Mouse (Mus musculus) intestine, embryonic 15.5 days (tissue): ENCODE measurements around the gene Cyp4f40. TPM values are rescaled to one million over a fixed set of nuclear protein-coding genes. Genes with fewer than 3 reads are reported as not detected.
A peak's percentile ranks its signal among the peaks of the same experiment; 100 is the strongest.
"Not testable (repeated sequence)": the region's sequence is repeated elsewhere in the genome, so short reads cannot be mapped to it uniquely, and the experiment has no call there.

Source experiments
- ATAC-seq: fragments of 200-750 bp; cut with Nextera tagmentation; 2 replicates; pipeline ENCODE4 v1.8.0; 2017; ENCODE audit warnings: moderate TSS enrichment, moderate library complexity
- H3K27ac ChIP-seq: fragments of 300-500 bp; sonication (generic); 2 replicates; pipeline ENCODE4 v1.5.1; 2015; ENCODE audit warnings: mild to moderate bottlenecking, inconsistent platforms
- H3K27me3 ChIP-seq: fragments of 300-500 bp; sonication (generic); replicated peaks from 2 replicates; pipeline ENCODE4 v1.6.1; 2015; ENCODE audit warnings: inconsistent platforms
- H3K36me3 ChIP-seq: fragments of 300-500 bp; sonication (generic); 2 replicates; pipeline ENCODE4 v1.6.1; 2015; ENCODE audit warnings: inconsistent platforms
- H3K4me1 ChIP-seq: fragments of 300-500 bp; sonication (generic); replicated peaks from 2 replicates; pipeline ENCODE4 v1.6.1; 2015; ENCODE audit warnings: inconsistent platforms
- H3K4me2 ChIP-seq: fragments of 300-500 bp; sonication (generic); replicated peaks from 2 replicates; pipeline ENCODE4 v1.6.1; 2015; ENCODE audit warnings: mild to moderate bottlenecking, inconsistent platforms
- H3K4me3 ChIP-seq: fragments of 300-500 bp; sonication (generic); replicated peaks from 2 replicates; pipeline ENCODE4 v1.5.1; 2015; ENCODE audit warnings: inconsistent platforms
- H3K9ac ChIP-seq: fragments of 300-500 bp; sonication (generic); 2 replicates; pipeline ENCODE4 v1.6.1; 2015; ENCODE audit warnings: inconsistent platforms
- H3K9me3 ChIP-seq: fragments of 300-500 bp; sonication (generic); 2 replicates; pipeline ENCODE4 v1.6.1; 2016; ENCODE audit warnings: inconsistent platforms
- WGBS: fragments of 180-500 bp; shearing (Covaris S2); methylation state at CpG from one replicate; pipeline ENCODE4 v1.1.7; 2015; 5-methylcytosine and 5-hydroxymethylcytosine counted together
- polyA plus RNA-seq: library from polyadenylated mRNA; unstranded; fragments of >200 nt; fragmentation: Nextera tagmentation; extraction: Ambion mirVana; gene quantifications from 2 replicates; pipeline ENCODE4 v1.2.1, GENCODE M21; 2015

The Cyp4f40 gene
- polyA plus RNA-seq = 13.4 and 16.8 TPM in 2 replicates

- 35% methylated on average over 2 of the region's 2 CpGs for WGBS
- H3K4me2 ChIP-seq = peak within 1 kb of the TSS; percentile 48
- no peaks in the 10 kb centered on the region for H3K4me1 ChIP-seq
- H3K4me3 ChIP-seq = no peak within 1 kb of the TSS; the same call in 1 of the 2 replicates
- no peaks in the 10 kb centered on the region for H3K9me3 ChIP-seq
- H3K9ac ChIP-seq = no peak within 1 kb of the TSS
- ATAC-seq = peak; percentile 96
- no peaks in the 10 kb centered on the region for H3K36me3 ChIP-seq
- H3K27me3 ChIP-seq = no peaks in the 10 kb centered on the region
- peak within 1 kb of the TSS; percentile 84 for H3K27ac ChIP-seq
These were observed at the start of gene Cyp4f40 for GRCm38 (mm10) chr17:32658712-32659111. Gene Cyp4f40, plus strand, starts transcription at chr17:32658900.

GRCm38 (mm10) chr17:32610231-32610630, 48.5 kb upstream of the Cyp4f40 start:
- not testable (repeated sequence) for H3K9me3 ChIP-seq, H3K36me3 ChIP-seq, H3K4me3 ChIP-seq, H3K4me1 ChIP-seq, ATAC-seq, H3K9ac ChIP-seq, H3K27me3 ChIP-seq, H3K27ac ChIP-seq, H3K4me2 ChIP-seq
- 89% methylated on average over 3 of the region's 3 CpGs for WGBS

GRCm38 (mm10) chr17:32610896-32611295, 47.8 kb upstream of the Cyp4f40 start:
- 91% methylated on average over 3 of the region's 3 CpGs for WGBS
- H3K27ac ChIP-seq = no peak overlapping the region
- ATAC-seq = no peak

GRCm38 (mm10) chr17:32612417-32612816, 46.3 kb upstream of the Cyp4f40 start:
- Histone ChIP-seq H3K9me3 (no peaks in the 10 kb centered on the region), H3K36me3 (no peaks in the 10 kb centered on the region), H3K4me1 (no peaks in the 10 kb centered on the region), H3K4me2 (no peak overlapping the region), H3K4me3 (no peak overlapping the region), H3K9ac (no peak overlapping the region), H3K27ac (no peak overlapping the region), H3K27me3 (no peaks in the 10 kb centered on the region)
- no peak for ATAC-seq
- WGBS = 77% methylated on average over 3 of the region's 3 CpGs

More at GRCm38 (mm10) chr17:32610896-32611295, 47.8 kb upstream of the Cyp4f40 start:
- Histone ChIP-seq H3K4me3 (no peak overlapping the region), H3K36me3 (no peaks in the 10 kb centered on the region), H3K4me1 (no peaks in the 10 kb centered on the region), H3K4me2 (no peak overlapping the region), H3K9me3 (no peaks in the 10 kb centered on the region), H3K9ac (no peak overlapping the region), H3K27me3 (no peaks in the 10 kb centered on the region)

- Histone ChIP-seq H3K4me2 (no peak overlapping the region), H3K4me3 (no peak overlapping the region), H3K27me3 (no peaks in the 10 kb centered on the region), H3K4me1 (no peaks in the 10 kb centered on the region), H3K9ac (no peak overlapping the region), H3K36me3 (no peaks in the 10 kb centered on the region), H3K27ac (no peak overlapping the region), H3K9me3 (no peaks in the 10 kb centered on the region)
- ATAC-seq = no peak
- 70% methylated on average over 1 of the region's 1 CpGs for WGBS
These were observed 41.4 kb upstream of the Cyp4f40 start for GRCm38 (mm10) chr17:32617252-32617651.

GRCm38 (mm10) chr17:32621018-32621417, 37.7 kb upstream of the Cyp4f40 start, which contains the start of gene Cyp4f37:
Gene Cyp4f37, plus strand, starts transcription at chr17:32621309.
- H3K4me3 ChIP-seq, H3K27ac ChIP-seq, H3K4me1 ChIP-seq, H3K9ac ChIP-seq, H3K9me3 ChIP-seq, H3K36me3 ChIP-seq, H3K4me2 ChIP-seq, H3K27me3 ChIP-seq: not testable (repeated sequence)
- WGBS = 68% methylated on average over 4 of the region's 4 CpGs
- 0 out of 2 replicates have a peak, but pooled peaks have one; percentile 36 for ATAC-seq

GRCm38 (mm10) chr17:32629726-32630125, 29.0 kb upstream of the Cyp4f40 start:
- WGBS = 85% methylated on average over 7 of the region's 7 CpGs
- not testable (repeated sequence) for H3K36me3 ChIP-seq, H3K4me2 ChIP-seq, H3K27ac ChIP-seq, H3K4me3 ChIP-seq, ATAC-seq, H3K9me3 ChIP-seq, H3K4me1 ChIP-seq, H3K9ac ChIP-seq, H3K27me3 ChIP-seq

- H3K4me2 ChIP-seq = no peak overlapping the region
- ATAC-seq = no peak
- no peaks in the 10 kb centered on the region for H3K9me3 ChIP-seq
- H3K9ac ChIP-seq = no peak overlapping the region
- H3K4me3 ChIP-seq = no peak overlapping the region
- H3K36me3 ChIP-seq = no peaks in the 10 kb centered on the region
- H3K27me3 ChIP-seq = no peaks in the 10 kb centered on the region
- 0 out of 2 replicates have a peak, but pooled peaks cover 3% of the 10 kb centered on the region for H3K4me1 ChIP-seq
- H3K27ac ChIP-seq = no peak overlapping the region
- 72% methylated on average over 3 of the region's 3 CpGs for WGBS
These were observed 26.8 kb upstream of the Cyp4f40 start for GRCm38 (mm10) chr17:32631936-32632335.

- H3K27ac ChIP-seq, H3K4me1 ChIP-seq, H3K9me3 ChIP-seq, H3K27me3 ChIP-seq, H3K36me3 ChIP-seq, ATAC-seq: not testable (repeated sequence)
- peak overlapping the region; percentile 35 for H3K4me3 ChIP-seq
- peak overlapping the region; percentile 71 for H3K4me2 ChIP-seq
- H3K9ac ChIP-seq = peak overlapping the region; percentile 17; the same call in 1 of the 2 replicates
- 85% methylated on average over 9 of the region's 9 CpGs for WGBS
These were observed 24.3 kb upstream of the Cyp4f40 start for GRCm38 (mm10) chr17:32634242-32634971.

GRCm38 (mm10) chr17:32634972-32635314, 23.8 kb upstream of the Cyp4f40 start:
- Histone ChIP-seq H3K27me3 (no peaks in the 10 kb centered on the region), H3K9ac (peak overlapping the region; percentile 17; the same call in 1 of the 2 replicates), H3K4me1 (0 out of 2 replicates have a peak, but pooled peaks cover 3% of the 10 kb centered on the region), H3K9me3 (no peaks in the 10 kb centered on the region), H3K4me2 (peak overlapping the region; percentile 71), H3K36me3 (no peaks in the 10 kb centered on the region), H3K27ac (no peak overlapping the region), H3K4me3 (peak overlapping the region; percentile 35)
- ATAC-seq = peak; percentile 93
- under 1% methylated on average over 17 of the region's 17 CpGs for WGBS

GRCm38 (mm10) chr17:32636341-32636740, 22.4 kb upstream of the Cyp4f40 start:
- Histone ChIP-seq H3K36me3 (no peaks in the 10 kb centered on the region), H3K9me3 (no peaks in the 10 kb centered on the region), H3K27me3 (no peaks in the 10 kb centered on the region), H3K4me3 (no peak overlapping the region), H3K9ac (no peak overlapping the region), H3K27ac (no peak overlapping the region), H3K4me2 (no peak overlapping the region), H3K4me1 (0 out of 2 replicates have a peak, but pooled peaks cover 3% of the 10 kb centered on the region)
- 69% methylated on average over 3 of the region's 3 CpGs for WGBS
- no peak for ATAC-seq

- H3K9ac ChIP-seq = no peak overlapping the region
- no peak overlapping the region for H3K27ac ChIP-seq
- H3K9me3 ChIP-seq = no peaks in the 10 kb centered on the region; the same call in 1 of the 2 replicates
- no peak overlapping the region for H3K4me2 ChIP-seq
- H3K4me1 ChIP-seq = 0 out of 2 replicates have a peak, but pooled peaks cover 3% of the 10 kb centered on the region
- 69% methylated on average over 2 of the region's 2 CpGs for WGBS
- no peak overlapping the region for H3K4me3 ChIP-seq
- H3K36me3 ChIP-seq = no peaks in the 10 kb centered on the region
- ATAC-seq = no peak
- no peaks in the 10 kb centered on the region for H3K27me3 ChIP-seq
These were observed 21.5 kb upstream of the Cyp4f40 start for GRCm38 (mm10) chr17:32637151-32637550.

GRCm38 (mm10) chr17:32646631-32647030, 12.1 kb upstream of the Cyp4f40 start:
- no peak overlapping the region for H3K9ac ChIP-seq
- no peak for ATAC-seq
- H3K27ac ChIP-seq = no peak overlapping the region
- H3K4me3 ChIP-seq = no peak overlapping the region
- no peak overlapping the region for H3K4me2 ChIP-seq
- H3K36me3 ChIP-seq = no peaks in the 10 kb centered on the region
- 85% methylated on average over 4 of the region's 4 CpGs for WGBS
- no peaks in the 10 kb centered on the region for H3K27me3 ChIP-seq
- no peaks in the 10 kb centered on the region for H3K4me1 ChIP-seq
- H3K9me3 ChIP-seq = no peaks in the 10 kb centered on the region; the same call in 1 of the 2 replicates
